Mouse (Mus musculus) neural tube, embryonic 11.5 days (tissue): ENCODE measurements around the gene Col7a1. TPM values are rescaled to one million over a fixed set of nuclear protein-coding genes. Genes with fewer than 3 reads are reported as not detected.
A peak's percentile ranks its signal among the peaks of the same experiment; 100 is the strongest.

Source experiments
- ATAC-seq: fragments of 200-750 bp; cut with Nextera tagmentation; 2 replicates; pipeline ENCODE4 v1.8.0; 2017; ENCODE audit warnings: moderate number of reproducible peaks, mild to moderate bottlenecking, moderate TSS enrichment, moderate library complexity; ENCODE audit not compliant: insufficient read depth, low FRiP score, low TSS enrichment
- DNase-seq: peaks from one replicate; pipeline ENCODE4 v3.0.0-alpha.2; 2015; ENCODE audit warnings: low spot score
- H3K27ac ChIP-seq: fragments of 300-500 bp; sonication (generic); 2 replicates; pipeline ENCODE4 v1.5.1; 2014; ENCODE audit warnings: low read depth, mild to moderate bottlenecking, low read length
- H3K27me3 ChIP-seq: fragments of 300-500 bp; sonication (generic); 2 replicates; pipeline ENCODE4 v1.6.1; 2014; ENCODE audit warnings: mild to moderate bottlenecking, low read length, mixed read lengths; ENCODE audit not compliant: control insufficient read depth, insufficient read depth
- H3K36me3 ChIP-seq: fragments of 300-500 bp; sonication (generic); 2 replicates; pipeline ENCODE4 v1.6.1; 2014; ENCODE audit warnings: mild to moderate bottlenecking, low read length, moderate library complexity, mixed read lengths; ENCODE audit not compliant: control insufficient read depth, insufficient read depth
- H3K4me1 ChIP-seq: fragments of 300-500 bp; sonication (generic); 2 replicates; pipeline ENCODE4 v1.6.1; 2014; ENCODE audit warnings: low read length, mixed read lengths; ENCODE audit not compliant: control insufficient read depth, insufficient read depth
- H3K4me2 ChIP-seq: fragments of 300-500 bp; sonication (generic); 2 replicates; pipeline ENCODE4 v1.6.1; 2014; ENCODE audit warnings: low read depth, mild to moderate bottlenecking, moderate library complexity
- H3K4me3 ChIP-seq: fragments of 300-500 bp; sonication (generic); 2 replicates; pipeline ENCODE4 v1.5.1; 2014; ENCODE audit warnings: low read depth, low read length
- H3K9ac ChIP-seq: fragments of 300-500 bp; sonication (generic); 2 replicates; pipeline ENCODE4 v1.6.1; 2014; ENCODE audit warnings: mild to moderate bottlenecking, low read length
- H3K9me3 ChIP-seq: fragments of 300-500 bp; sonication (generic); 2 replicates; pipeline ENCODE4 v1.6.1; 2016; ENCODE audit warnings: low read length; ENCODE audit not compliant: control insufficient read depth
- WGBS: fragments of 180-500 bp; shearing (Covaris S2); extraction: QIAGEN DNeasy Blood & Tissue Kit; methylation state at CpG from one replicate; pipeline ENCODE4 v1.1.7; 2014; 5-methylcytosine and 5-hydroxymethylcytosine counted together
- polyA plus RNA-seq: library from polyadenylated mRNA; unstranded; fragments of >200 nt; fragmentation: Nextera tagmentation; extraction: Ambion mirVana; gene quantifications from 2 replicates; pipeline ENCODE4 v1.2.1, GENCODE M21; 2014

Gene Col7a1
- polyA plus RNA-seq, 1 experiment from 2014 or later: 1.2 TPM

DNA sequence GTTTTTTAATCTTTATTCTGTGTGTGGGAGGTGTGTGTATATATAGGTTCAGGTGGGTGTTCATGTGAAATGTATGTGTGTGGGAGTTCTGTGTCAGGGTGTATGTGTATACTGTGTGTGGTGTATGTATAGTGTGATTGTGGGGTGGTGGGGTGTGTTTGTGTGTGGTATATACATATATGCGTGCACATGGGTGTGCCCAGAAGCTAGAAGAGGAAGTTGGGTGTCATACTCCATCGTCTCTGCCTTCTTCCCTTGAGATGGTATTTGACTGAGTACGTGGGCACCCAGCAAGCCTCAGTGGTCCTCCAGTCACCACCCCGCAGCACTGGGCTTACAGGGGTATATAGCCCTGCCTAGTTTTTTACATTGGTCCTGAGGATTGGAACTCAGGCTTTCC lies 68.0 kb downstream of the Col7a1 start:
- H3K9me3 ChIP-seq: no peaks in the 10 kb centered on the region
- DNase-seq (no peak), ATAC-seq (no peak)
- H3K4me3 ChIP-seq: no peak overlapping the region
- H3K36me3 ChIP-seq: no peaks in the 10 kb centered on the region; the same call in 1 of the 2 replicates
- no peaks in the 10 kb centered on the region for H3K27me3 ChIP-seq
- no peaks in the 10 kb centered on the region for H3K4me1 ChIP-seq
- no peak overlapping the region for H3K9ac ChIP-seq
- no peak overlapping the region for H3K27ac ChIP-seq
- H3K4me2 ChIP-seq: no peak overlapping the region
- 88% methylated on average over 4 of the region's 4 CpGs for WGBS

DNA sequence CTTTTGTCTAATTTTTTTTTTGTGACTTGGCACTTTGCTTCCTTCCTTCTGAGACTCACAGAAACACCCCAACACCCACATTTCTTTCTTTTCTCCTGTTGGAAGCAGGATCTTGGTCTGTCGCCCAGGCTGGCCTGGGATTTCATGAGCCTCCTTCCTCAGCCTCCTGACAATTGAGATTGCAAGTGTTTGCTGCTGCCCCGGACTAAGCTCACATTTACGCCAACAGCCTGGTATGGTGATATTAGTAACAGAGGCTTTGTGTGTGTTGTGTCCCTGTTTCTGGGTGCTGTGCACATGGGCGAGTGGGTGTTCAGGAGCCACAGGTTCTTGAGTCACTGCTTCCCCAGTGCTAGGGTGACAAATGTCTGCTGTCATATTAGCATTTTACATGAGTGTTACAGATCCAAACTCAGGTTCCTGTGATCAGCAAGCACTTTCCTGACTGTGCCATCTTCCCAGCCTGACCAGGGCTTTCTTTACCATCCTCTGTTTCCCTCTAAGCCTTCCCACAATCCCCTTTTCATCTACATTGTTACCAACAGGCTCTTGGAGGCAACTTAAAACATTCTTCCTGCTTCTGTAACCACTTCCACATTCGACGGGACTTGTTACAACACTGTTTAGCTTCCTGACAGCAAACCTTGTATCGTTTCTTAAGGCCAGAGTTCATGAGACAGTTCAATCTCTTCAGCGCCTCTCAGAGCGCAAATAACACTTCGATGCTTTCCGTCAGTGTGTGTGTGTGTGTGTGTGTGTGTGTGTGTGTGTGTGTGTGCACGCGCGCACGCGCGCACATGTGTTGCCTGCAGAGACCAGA lies 69.7 kb downstream of the Col7a1 start:
- Histone ChIP-seq H3K27ac (no peak overlapping the region), H3K4me1 (no peaks in the 10 kb centered on the region), H3K4me3 (no peak overlapping the region), H3K27me3 (no peaks in the 10 kb centered on the region), H3K9me3 (no peaks in the 10 kb centered on the region), H3K36me3 (no peaks in the 10 kb centered on the region; the same call in 1 of the 2 replicates), H3K4me2 (no peak overlapping the region), H3K9ac (no peak overlapping the region)
- DNase-seq: no peak
- 92% methylated on average over 17 of the region's 17 CpGs for WGBS
- no peak for ATAC-seq

DNA sequence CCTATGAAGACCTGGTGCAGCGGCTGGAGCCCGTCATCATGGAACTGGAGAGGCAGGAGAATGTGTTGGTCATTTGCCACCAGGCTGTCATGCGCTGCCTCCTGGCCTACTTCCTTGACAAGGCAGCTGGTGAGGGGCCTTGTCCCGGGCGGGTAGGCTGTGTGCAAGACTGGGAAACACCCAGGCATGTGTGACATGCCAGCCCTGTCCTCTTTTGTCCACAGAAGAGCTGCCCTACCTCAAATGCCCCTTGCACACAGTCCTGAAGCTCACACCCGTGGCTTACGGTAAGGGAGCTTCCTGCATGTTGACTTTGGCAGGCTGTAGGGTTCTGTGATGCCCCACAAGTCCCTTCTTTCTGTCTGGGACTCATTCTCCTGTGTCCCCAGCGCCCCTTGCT lies 74.1 kb downstream of the Col7a1 start:
- WGBS: 84% methylated on average over 8 of the region's 8 CpGs
- no peak for DNase-seq
- no peak overlapping the region for H3K4me2 ChIP-seq
- H3K4me1 ChIP-seq: no peaks in the 10 kb centered on the region
- no peaks in the 10 kb centered on the region for H3K9me3 ChIP-seq
- no peak overlapping the region for H3K9ac ChIP-seq
- H3K27me3 ChIP-seq: no peaks in the 10 kb centered on the region
- no peaks in the 10 kb centered on the region; the same call in 1 of the 2 replicates for H3K36me3 ChIP-seq
- H3K4me3 ChIP-seq: no peak overlapping the region
- no peak for ATAC-seq
- H3K27ac ChIP-seq: 0 out of 2 replicates have a peak overlapping the region, but pooled peaks have one; percentile 20

DNA sequence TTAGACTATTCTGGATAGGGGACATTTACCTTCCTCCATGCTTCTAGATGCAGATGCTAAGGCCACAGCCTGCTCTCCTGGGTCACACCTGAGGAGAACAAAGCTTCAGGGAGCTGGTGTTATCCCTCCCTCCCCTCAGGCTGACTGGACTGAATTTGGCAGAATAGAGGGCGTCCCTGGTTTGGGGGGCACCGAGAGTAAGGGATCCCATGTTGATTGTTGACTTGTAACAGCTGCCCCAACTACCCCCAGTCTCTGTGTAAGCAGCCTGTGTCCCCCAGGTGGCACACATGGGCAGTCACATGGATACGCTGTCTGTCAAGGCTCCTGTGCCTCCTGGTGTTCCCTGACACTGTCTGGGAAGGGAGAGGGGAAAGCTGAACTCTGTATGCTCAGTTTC lies 75.0 kb downstream of the Col7a1 start:
- Histone ChIP-seq H3K9ac (no peak overlapping the region), H3K4me1 (no peaks in the 10 kb centered on the region), H3K4me3 (no peak overlapping the region), H3K36me3 (no peaks in the 10 kb centered on the region; the same call in 1 of the 2 replicates), H3K4me2 (no peak overlapping the region), H3K9me3 (no peaks in the 10 kb centered on the region), H3K27me3 (no peaks in the 10 kb centered on the region), H3K27ac (no peak overlapping the region)
- ATAC-seq: no peak
- no peak for DNase-seq
- WGBS: 76% methylated on average over 3 of the region's 3 CpGs

DNA sequence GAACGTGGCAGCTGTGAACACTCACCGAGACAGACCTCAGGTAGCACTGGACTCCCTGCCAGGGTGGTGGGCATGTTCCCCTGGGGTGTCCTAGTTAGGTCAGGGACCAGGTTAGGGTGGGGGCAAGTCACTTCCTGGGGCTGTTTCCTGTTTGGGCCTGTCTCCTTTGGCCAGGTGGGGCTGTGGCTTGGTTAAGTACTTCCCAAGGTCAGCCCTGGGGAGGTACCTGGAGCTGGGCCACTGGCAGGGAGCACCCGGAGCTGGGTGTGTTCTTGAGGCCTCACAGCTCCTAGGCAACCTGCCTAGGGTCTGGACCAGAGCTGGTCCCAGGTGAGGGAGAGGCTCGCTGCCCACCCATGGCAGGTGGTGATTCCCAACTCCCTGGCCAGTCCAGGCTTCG lies 75.5 kb downstream of the Col7a1 start:
- H3K27ac ChIP-seq: no peak overlapping the region
- 75% methylated on average over 5 of the region's 5 CpGs for whole genome bisulfite sequencing
- no peaks in the 10 kb centered on the region for H3K4me1 ChIP-seq
- ATAC-seq: no peak
- no peaks in the 10 kb centered on the region for H3K27me3 ChIP-seq
- H3K9ac ChIP-seq: no peak overlapping the region
- no peaks in the 10 kb centered on the region; the same call in 1 of the 2 replicates for H3K36me3 ChIP-seq
- H3K4me3 ChIP-seq: no peak overlapping the region
- no peak for DNase-seq
- no peak overlapping the region for H3K4me2 ChIP-seq
- H3K9me3 ChIP-seq: no peaks in the 10 kb centered on the region

DNA sequence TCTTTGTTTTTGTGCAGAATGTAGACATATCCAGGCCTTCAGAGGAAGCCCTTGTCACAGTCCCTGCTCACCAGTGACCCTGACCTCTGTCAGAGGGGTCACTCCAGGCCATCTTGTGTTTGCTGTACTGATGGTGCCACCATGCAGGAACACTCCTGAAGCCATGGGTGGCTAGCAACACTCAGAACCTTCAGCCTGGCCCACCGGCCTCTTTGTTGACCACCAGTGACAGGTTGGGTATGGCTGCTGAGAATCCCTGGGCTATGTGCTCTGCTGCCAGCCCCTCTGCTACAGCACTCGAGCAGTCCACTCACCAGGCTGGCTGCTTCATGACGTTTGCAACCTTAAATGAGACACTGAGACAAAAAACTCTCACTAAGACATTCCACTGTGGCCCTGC lies 76.9 kb downstream of the Col7a1 start:
- Histone ChIP-seq H3K4me1 (no peaks in the 10 kb centered on the region), H3K36me3 (no peaks in the 10 kb centered on the region), H3K9ac (no peak overlapping the region), H3K4me2 (no peak overlapping the region), H3K9me3 (no peaks in the 10 kb centered on the region), H3K27ac (no peak overlapping the region), H3K27me3 (no peaks in the 10 kb centered on the region), H3K4me3 (no peak overlapping the region)
- no peak for DNase-seq
- WGBS: 71% methylated on average over 3 of the region's 3 CpGs
- no peak for ATAC-seq

DNA sequence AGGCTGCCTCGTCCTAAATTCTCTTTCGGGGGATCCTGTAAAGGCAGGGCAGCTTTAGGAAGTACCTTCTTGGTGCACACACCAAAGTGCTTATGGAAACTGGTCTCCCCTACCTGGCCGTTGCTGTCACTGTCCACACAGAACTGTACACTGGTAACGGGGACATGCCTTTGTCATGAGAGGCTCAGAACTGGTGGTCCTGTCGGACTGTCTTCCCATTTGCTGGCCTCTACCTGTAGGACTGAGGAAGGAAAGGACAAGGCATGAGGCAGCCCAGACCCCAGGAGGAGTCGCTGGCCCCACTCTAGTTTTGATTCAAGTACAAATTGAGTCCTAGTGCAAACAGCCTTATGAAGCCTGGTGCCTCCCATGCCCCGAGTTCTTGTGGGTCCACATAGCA lies 77.6 kb downstream of the Col7a1 start:
- Histone ChIP-seq H3K4me1 (no peaks in the 10 kb centered on the region), H3K27ac (no peak overlapping the region), H3K4me3 (no peak overlapping the region), H3K27me3 (no peaks in the 10 kb centered on the region), H3K36me3 (no peaks in the 10 kb centered on the region), H3K9ac (no peak overlapping the region), H3K4me2 (no peak overlapping the region), H3K9me3 (no peaks in the 10 kb centered on the region)
- DNase-seq (no peak), ATAC-seq (no peak)
- 91% methylated on average over 7 of the region's 7 CpGs for WGBS

DNA sequence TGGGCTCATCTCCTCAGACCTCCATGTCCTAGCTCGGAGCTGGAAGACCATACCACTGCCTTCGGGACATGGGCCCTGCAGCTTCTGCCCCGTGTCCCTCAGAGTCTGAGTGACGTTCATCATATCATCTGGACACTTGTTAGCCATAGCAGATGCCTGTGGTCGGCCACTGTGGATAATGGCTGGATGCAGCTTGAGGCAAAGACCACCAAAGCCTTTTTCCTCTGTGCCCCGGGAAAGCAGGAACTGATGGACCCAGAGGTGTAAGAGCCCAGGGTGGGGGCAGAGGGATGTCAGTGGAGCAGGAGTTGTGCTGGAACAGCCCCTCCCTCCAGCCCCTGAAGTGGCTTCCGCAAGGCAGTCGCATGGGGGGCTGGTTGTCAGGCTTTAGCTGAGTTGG lies 78.3 kb downstream of the Col7a1 start:
- Histone ChIP-seq H3K4me2 (no peak overlapping the region), H3K4me1 (no peaks in the 10 kb centered on the region), H3K9ac (no peak overlapping the region), H3K9me3 (no peaks in the 10 kb centered on the region), H3K27me3 (no peaks in the 10 kb centered on the region), H3K27ac (no peak overlapping the region), H3K4me3 (no peak overlapping the region), H3K36me3 (no peaks in the 10 kb centered on the region)
- WGBS: 88% methylated on average over 8 of the region's 8 CpGs
- DNase-seq (no peak), ATAC-seq (no peak)

DNA sequence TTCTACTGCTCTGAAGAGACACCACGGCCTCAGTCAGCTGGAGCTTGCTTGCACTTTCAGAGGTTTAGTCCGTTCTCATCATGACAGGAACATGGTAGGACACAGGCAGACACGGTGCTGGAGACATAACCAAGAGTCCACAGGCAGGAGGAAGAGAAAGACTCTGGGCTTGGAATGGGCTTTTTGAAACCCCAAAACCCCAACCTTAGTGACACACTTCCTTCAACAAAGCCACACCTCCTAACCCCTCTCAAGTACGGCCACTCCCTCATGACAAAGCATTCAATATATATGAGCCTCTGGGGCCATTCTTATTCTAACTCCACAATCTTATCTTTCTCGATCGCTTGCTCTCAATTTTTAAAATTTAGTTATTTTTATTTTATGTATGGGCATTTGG lies 79.0 kb downstream of the Col7a1 start:
- H3K27me3 ChIP-seq: no peaks in the 10 kb centered on the region
- no peaks in the 10 kb centered on the region for H3K9me3 ChIP-seq
- 89% methylated on average over 6 of the region's 6 CpGs for WGBS
- H3K4me1 ChIP-seq: no peaks in the 10 kb centered on the region
- DNase-seq (no peak), ATAC-seq (no peak)
- no peak overlapping the region for H3K9ac ChIP-seq
- H3K36me3 ChIP-seq: no peaks in the 10 kb centered on the region
- no peak overlapping the region for H3K27ac ChIP-seq
- no peak overlapping the region for H3K4me2 ChIP-seq
- H3K4me3 ChIP-seq: no peak overlapping the region
